Mouse (Mus musculus) MEL (cell line): ENCODE results near the gene Itpr3. TPM values are rescaled to one million over a fixed set of nuclear protein-coding genes. Genes with fewer than 3 reads are reported as not detected.
A peak's percentile ranks its signal among the peaks of the same experiment; 100 is the strongest.

Experiments used
- DNase-seq: peaks from one replicate; pipeline ENCODE4 v3.0.0; 2011; ENCODE audit warnings: low read depth, low spot score
- H3K27ac ChIP-seq: 2 replicates; pipeline ENCODE4 v1.5.1; 2012; ENCODE audit warnings: low read depth, mild to moderate bottlenecking, control low read depth, low read length, moderate library complexity; ENCODE audit not compliant: control insufficient read depth
- H3K27me3 ChIP-seq, 2 experiments: fragments of 150-350 bp in 1 of 2; sonication (generic) in 1 of 2; 2 replicates each; pipeline ENCODE4 v1.6.1; 2012; ENCODE audit warnings: low read length in 2 of 2, mild to moderate bottlenecking in 2 of 2, improper control_type of control experiment in 1 of 2, moderate library complexity in 1 of 2; ENCODE audit not compliant: insufficient read depth in 2 of 2, control insufficient read depth in 1 of 2
- H3K36me3 ChIP-seq, 2 experiments: 2 replicates each; pipeline ENCODE4 v1.6.1; 2012 to 2014; ENCODE audit warnings: low read length in 2 of 2, improper control_type of control experiment in 1 of 2, inconsistent platforms in 1 of 2, mild to moderate bottlenecking in 1 of 2; ENCODE audit not compliant: insufficient read depth in 2 of 2, control insufficient read depth in 1 of 2
- H3K4me1 ChIP-seq, 2 experiments: fragments of 150-350 bp in 1 of 2; sonication (generic) in 1 of 2; 2 replicates each; pipeline ENCODE4 v1.6.1; 2012; ENCODE audit warnings: low read length in 2 of 2, improper control_type of control experiment in 1 of 2, mild to moderate bottlenecking in 1 of 2; ENCODE audit not compliant: insufficient read depth in 2 of 2, control insufficient read depth in 1 of 2
- H3K4me3 ChIP-seq, 2 experiments: fragments of 150-350 bp in 1 of 2; sonication (generic) in 1 of 2; 2 replicates each; pipeline ENCODE4 v1.5.1; 2012; ENCODE audit warnings: low read depth in 2 of 2, low read length in 2 of 2, mild to moderate bottlenecking in 2 of 2, moderate library complexity in 2 of 2, control low read depth in 1 of 2, improper control_type of control experiment in 1 of 2; ENCODE audit not compliant: control insufficient read depth in 1 of 2, insufficient read depth in 1 of 2
- H3K79me2 ChIP-seq: 2 replicates; pipeline ENCODE4 v1.6.1; 2012; ENCODE audit warnings: mild to moderate bottlenecking, low read length, moderate library complexity; ENCODE audit not compliant: control insufficient read depth, poor library complexity, insufficient read depth
- H3K9ac ChIP-seq: 2 replicates; pipeline ENCODE4 v1.6.1; 2012; ENCODE audit warnings: low read depth, mild to moderate bottlenecking, control low read depth, low read length, moderate library complexity; ENCODE audit not compliant: control insufficient read depth, poor library complexity, severe bottlenecking
- H3K9me3 ChIP-seq: fragments of 150-350 bp; sonication (generic); replicated peaks from 2 replicates; pipeline ENCODE4 v1.6.1; 2012; ENCODE audit warnings: mild to moderate bottlenecking, low read length, improper control_type of control experiment, moderate library complexity; ENCODE audit not compliant: insufficient read depth
- CHD1 ChIP-seq: IDR thresholded peaks from 2 replicates; pipeline ENCODE4 v1.6.1; 2012; ENCODE audit warnings: low read depth, mild to moderate bottlenecking, inconsistent platforms, low read length, improper control_type of control experiment
- CTCF ChIP-seq, 3 experiments: IDR thresholded peaks in 2 of 3; conservative IDR thresholded peaks in 1 of 3; 2 replicates each; pipeline ENCODE4 v1.5.1; 2011 to 2012; ENCODE audit warnings: low read length in 3 of 3, low read depth in 2 of 3, mild to moderate bottlenecking in 2 of 3, improper control_type of control experiment in 1 of 3, inconsistent platforms in 1 of 3, mixed read lengths in 1 of 3, moderate library complexity in 1 of 3; ENCODE audit not compliant: control insufficient read depth in 1 of 3, insufficient read depth in 1 of 3, poor library complexity in 1 of 3, severe bottlenecking in 1 of 3
- EP300 ChIP-seq, 2 experiments: IDR thresholded peaks; 2 replicates each; pipeline ENCODE4 v1.6.1; 2011; ENCODE audit warnings: improper control_type of control experiment in 2 of 2, low read length in 2 of 2, low read depth in 1 of 2, mild to moderate bottlenecking in 1 of 2
- GABPA ChIP-seq: IDR thresholded peaks from 2 replicates; pipeline ENCODE4 v1.6.1; 2012; ENCODE audit warnings: low read depth, mild to moderate bottlenecking, inconsistent platforms, low read length, improper control_type of control experiment, moderate library complexity
- HCFC1 ChIP-seq: IDR thresholded peaks from 2 replicates; pipeline ENCODE4 v1.6.1; 2012; ENCODE audit warnings: low read depth, mild to moderate bottlenecking, inconsistent platforms, low read length, improper control_type of control experiment, moderate library complexity
- MAX ChIP-seq: IDR thresholded peaks from 2 replicates; pipeline ENCODE4 v1.6.1; 2011; ENCODE audit warnings: low read length, improper control_type of control experiment
- NRF1 ChIP-seq: IDR thresholded peaks from 2 replicates; pipeline ENCODE4 v1.6.1; 2014; ENCODE audit warnings: low read depth, mild to moderate bottlenecking, inconsistent platforms, low read length, improper control_type of control experiment, moderate library complexity; ENCODE audit not compliant: poor library complexity, insufficient read depth, severe bottlenecking
- RAD21 ChIP-seq: IDR thresholded peaks from 2 replicates; pipeline ENCODE4 v1.6.1; 2011; ENCODE audit warnings: mild to moderate bottlenecking, low read depth, low read length, improper control_type of control experiment
- SIN3A ChIP-seq: IDR thresholded peaks from 2 replicates; pipeline ENCODE4 v1.6.1; 2012; ENCODE audit warnings: low read length, improper control_type of control experiment, inconsistent platforms
- TAL1 ChIP-seq: IDR thresholded peaks from 2 replicates; pipeline ENCODE4 v1.6.1; 2012; ENCODE audit warnings: mild to moderate bottlenecking, inconsistent platforms, low read length, moderate library complexity, mixed read lengths
- TBP ChIP-seq: IDR thresholded peaks from 2 replicates; pipeline ENCODE4 v1.8.0; 2011; ENCODE audit warnings: low read depth, low read length, improper control_type of control experiment
- TCF12 ChIP-seq: IDR thresholded peaks from 2 replicates; pipeline ENCODE4 v1.6.1; 2014; ENCODE audit warnings: low read depth, mild to moderate bottlenecking, inconsistent platforms, low read length, improper control_type of control experiment, moderate library complexity
- USF1 ChIP-seq: IDR thresholded peaks from 2 replicates; pipeline ENCODE4 v1.6.1; 2014; ENCODE audit warnings: low read depth, mild to moderate bottlenecking, inconsistent platforms, low read length, improper control_type of control experiment, moderate library complexity
- USF2 ChIP-seq, 2 experiments: IDR thresholded peaks; 2 replicates each; pipeline ENCODE4 v1.6.1; 2011 to 2012; ENCODE audit warnings: improper control_type of control experiment in 2 of 2, low read length in 2 of 2, borderline replicate concordance in 1 of 2, inconsistent platforms in 1 of 2, low read depth in 1 of 2, mild to moderate bottlenecking in 1 of 2; ENCODE audit not compliant: insufficient read depth in 1 of 2
- ZKSCAN1 ChIP-seq: IDR thresholded peaks from 2 replicates; pipeline ENCODE4 v1.6.1; 2012; ENCODE audit warnings: low read depth, mild to moderate bottlenecking, inconsistent platforms, low read length, improper control_type of control experiment, moderate library complexity
- polyA plus RNA-seq, 2 experiments: library from polyadenylated mRNA; stranded (reverse) in 1 of 2; unstranded in 1 of 2; fragments of >175 nt in 1 of 2; fragments of >200 nt in 1 of 2; gene quantifications; 2 replicates each; pipeline versions ENCODE4 v1.2.1 to v1.2.4; 2012; ENCODE audit warnings: low replicate concordance in 2 of 2, low read depth in 1 of 2; ENCODE audit not compliant: insufficient read length in 2 of 2, insufficient read depth in 1 of 2, missing spikeins in 1 of 2
- total RNA-seq: library from RNA; depleted of rRNA; stranded (reverse); fragments of 300-350 nt; gene quantifications from 2 replicates; pipeline ENCODE4 v1.2.3, GENCODE M21; 2012

Gene Itpr3
- total and polyA plus RNA-seq, 3 experiments = 7.3 to 11.4 TPM; not detected in 1

DNA sequence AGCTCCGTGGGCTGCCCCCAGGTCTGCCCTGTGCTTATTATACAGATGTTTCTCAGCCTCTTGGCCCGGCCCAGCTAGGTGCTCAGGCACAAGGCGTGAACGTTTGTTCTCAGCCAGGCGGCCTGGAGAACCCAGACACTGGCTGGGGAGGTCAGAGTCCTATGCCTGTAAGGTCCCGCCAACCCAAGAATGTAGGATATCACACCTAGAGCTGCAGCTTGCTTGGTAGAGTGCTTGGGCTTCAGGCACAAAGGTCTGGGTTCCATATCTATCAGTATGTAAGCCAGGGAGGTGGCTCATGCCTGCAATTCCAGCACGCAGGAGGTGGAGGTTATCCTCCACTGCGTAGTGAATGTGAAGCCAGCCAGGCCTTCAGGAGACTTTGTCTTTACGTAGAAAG is 33.0 kb downstream of the Itpr3 start:
- Histone ChIP-seq H3K9ac (no peak overlapping the region), H3K4me1 (no peaks in the 10 kb centered on the region), H3K27me3 (no peaks in the 10 kb centered on the region), H3K4me3 (no peak overlapping the region), H3K36me3 (no peaks in the 10 kb centered on the region)
- no peak for TF ChIP-seq TAL1
- no peak for TF ChIP-seq GABPA
- no peak for TF ChIP-seq MAX
- no peak for TF ChIP-seq TCF12
- TF ChIP-seq SIN3A = no peak
- TF ChIP-seq EP300 (IDR thresholded peaks at IDR 0.05; ENCODE audit: low read depth in 1 of 2, low read length in 2 of 2) = no peak
- no peak for TF ChIP-seq RAD21
- TF ChIP-seq ZKSCAN1 = no peak
- TF ChIP-seq NRF1 = no peak
- TF ChIP-seq USF2 (IDR thresholded peaks at IDR 0.05; ENCODE audit: borderline replicate concordance in 1 of 2, insufficient read depth in 1 of 2, low read depth in 1 of 2, low read length in 2 of 2) = no peak
- no peak for TF ChIP-seq TBP
- TF ChIP-seq CTCF (IDR thresholded peaks at IDR 0.05 in 2 of 3, conservative IDR thresholded peaks at IDR 0.05 in 1 of 3; ENCODE audit: control insufficient read depth in 1 of 3, insufficient read depth in 1 of 3, low read depth in 2 of 3, low read length in 3 of 3, poor library complexity in 1 of 3, severe bottlenecking in 1 of 3) = no peak
- no peak for TF ChIP-seq CHD1
- TF ChIP-seq HCFC1 = no peak
- TF ChIP-seq, all 39 proteins: peak for 0
- H3K9me3 ChIP-seq = no peaks in the 10 kb centered on the region
- DNase-seq = no peak
- H3K79me2 ChIP-seq = no peaks in the 10 kb centered on the region
- no peak overlapping the region for H3K27ac ChIP-seq

DNA sequence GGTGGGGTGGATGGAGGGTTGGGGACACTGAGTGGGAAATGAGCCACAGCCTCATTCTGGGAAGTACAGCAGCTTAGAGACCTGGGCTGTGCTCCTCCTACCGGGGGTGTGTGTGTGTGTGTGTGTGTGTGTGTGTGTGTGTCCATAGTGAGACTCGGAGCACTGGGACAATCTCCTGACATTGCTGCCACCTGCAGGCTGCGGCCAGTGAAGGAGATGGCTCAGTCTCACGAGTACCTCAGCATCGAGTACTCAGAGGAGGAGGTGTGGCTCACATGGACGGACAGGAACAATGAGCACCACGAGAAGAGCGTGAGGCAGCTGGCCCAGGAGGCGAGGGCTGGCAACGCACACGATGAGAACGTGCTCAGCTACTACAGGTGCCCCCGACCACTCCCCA is 38.6 kb downstream of the Itpr3 start:
- Histone ChIP-seq H3K9me3 (no peaks in the 10 kb centered on the region), H3K79me2 (no peaks in the 10 kb centered on the region), H3K27me3 (no peaks in the 10 kb centered on the region), H3K27ac (no peak overlapping the region), H3K4me3 (no peak overlapping the region), H3K4me1 (no peaks in the 10 kb centered on the region), H3K36me3 (no peaks in the 10 kb centered on the region), H3K9ac (no peak overlapping the region)
- TF ChIP-seq USF1 = no peak
- TF ChIP-seq CTCF (IDR thresholded peaks at IDR 0.05 in 2 of 3, conservative IDR thresholded peaks at IDR 0.05 in 1 of 3; ENCODE audit: control insufficient read depth in 1 of 3, insufficient read depth in 1 of 3, low read depth in 2 of 3, low read length in 3 of 3, poor library complexity in 1 of 3, severe bottlenecking in 1 of 3) = 0 out of 6 replicates have a peak, but pooled peaks of 1 of the 3 experiments have one; percentile 18
- DNase-seq = no peak
